Mouse (Mus musculus): ENCODE data around the gene Ltbp4.

Gene Ltbp4

GRCm38 (mm10) chr7:27327500-27327899 is 10.0 kb downstream of the Ltbp4 start:
- DNase-seq (ENCODE audit: low read depth, low spot score) = no peak

DNA sequence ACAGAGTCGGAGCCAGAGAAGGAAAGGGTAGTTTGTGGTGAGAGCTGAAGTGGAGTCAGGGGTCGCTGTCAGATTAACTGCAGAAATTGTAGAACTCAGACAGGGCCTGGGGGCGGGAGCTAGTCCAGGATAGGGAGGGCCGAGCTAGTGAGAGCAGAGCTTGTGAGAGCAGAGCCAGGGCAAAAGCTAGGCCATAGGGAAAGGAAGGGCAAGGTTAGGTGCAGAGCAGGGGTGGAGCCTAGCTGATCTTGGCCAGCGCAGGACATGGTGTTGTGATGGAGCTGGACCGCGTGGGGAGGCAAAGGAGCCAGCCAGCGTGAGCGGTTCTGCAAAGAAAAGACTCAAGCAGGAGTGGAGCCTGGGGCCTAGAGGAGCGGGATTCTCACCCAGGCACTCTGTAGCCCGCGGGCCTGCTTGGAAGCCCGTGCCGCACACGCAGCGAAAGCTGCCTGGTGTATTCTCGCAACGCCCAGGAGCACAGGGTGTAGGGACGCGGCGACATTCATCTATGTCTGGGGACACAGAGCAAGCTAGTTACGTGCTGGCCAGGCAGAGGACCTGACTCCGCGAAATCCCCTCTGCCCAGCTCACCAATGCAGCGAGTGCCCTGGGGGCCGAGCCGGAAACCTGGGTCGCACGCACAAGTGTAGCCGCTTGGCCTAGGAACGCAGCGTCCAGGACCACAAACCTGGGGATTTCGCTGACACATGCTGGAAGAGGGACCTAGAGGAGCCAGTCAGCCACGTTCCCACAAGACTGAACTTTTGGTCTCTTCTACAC is 11.2 kb downstream of the Ltbp4 start:
- no peak for DNase-seq (ENCODE audit: low read depth, low spot score)

DNA sequence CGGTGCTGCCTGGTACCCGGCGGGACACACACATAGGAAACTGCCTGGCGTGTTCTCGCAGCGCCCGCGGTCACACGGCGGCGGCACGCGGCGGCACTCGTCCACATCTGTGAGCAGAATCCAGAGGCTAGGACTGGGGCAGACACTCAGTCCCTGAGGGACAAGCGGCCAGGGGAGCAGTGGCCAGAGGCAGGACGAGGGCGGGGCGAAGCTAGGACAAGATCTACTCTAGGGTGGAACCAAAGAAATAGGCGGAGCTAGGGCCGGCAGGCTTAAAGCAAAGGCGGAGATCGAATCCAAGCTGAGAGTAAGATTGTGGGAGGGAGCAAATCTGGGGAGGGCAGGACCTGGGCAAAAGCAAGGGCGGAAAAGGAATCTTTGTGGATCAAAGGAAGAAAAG is 11.8 kb downstream of the Ltbp4 start:
- peak; percentile 76 for DNase-seq (ENCODE audit: low read depth, low spot score)

DNA sequence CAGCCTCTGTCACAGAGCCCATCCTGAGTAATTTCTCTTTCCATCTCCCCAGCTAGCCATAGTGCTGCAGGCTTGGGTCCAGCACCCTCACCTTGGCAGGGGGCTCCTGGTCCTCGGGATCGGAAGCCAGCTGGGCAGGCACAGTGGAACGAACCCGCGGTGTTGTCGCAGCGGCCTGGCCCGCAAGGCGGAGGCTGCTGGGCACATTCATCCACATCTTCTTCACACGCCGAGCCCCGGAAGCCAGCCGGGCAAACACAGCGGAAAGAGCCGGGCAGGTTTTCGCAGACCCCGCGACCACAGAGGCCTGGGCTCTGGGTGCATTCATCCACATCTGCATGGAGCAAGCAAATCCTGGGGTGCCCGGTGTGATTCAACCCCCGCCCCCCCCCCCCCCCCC is 12.6 kb downstream of the Ltbp4 start:
- no peak for DNase-seq (ENCODE audit: low read depth, low spot score)

- no peak for DNase-seq (ENCODE audit: low read depth, low spot score)
Observed at GRCm38 (mm10) chr7:27324161-27324560, 13.3 kb downstream of the Ltbp4 start.

DNA sequence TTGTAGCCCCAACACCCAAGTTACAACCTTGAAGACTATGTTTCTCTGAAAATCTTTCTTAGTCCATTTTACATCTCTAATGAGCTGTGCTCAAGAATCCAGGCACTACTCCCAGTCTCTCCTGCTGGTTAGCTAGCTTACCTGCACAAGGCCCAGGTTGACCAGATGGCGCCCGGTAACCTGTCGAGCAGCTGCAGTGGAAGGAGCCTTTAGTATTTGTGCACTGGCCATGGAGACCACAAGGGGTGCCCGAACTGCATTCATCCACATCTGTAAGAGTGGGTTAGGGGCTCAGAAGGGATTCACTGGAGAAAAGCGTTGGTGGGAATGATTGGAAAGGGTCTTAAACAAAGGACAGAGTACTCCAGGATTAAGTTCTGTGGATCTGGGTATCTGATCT is 14.5 kb downstream of the Ltbp4 start:
- DNase-seq (ENCODE audit: low read depth, low spot score) = no peak

GRCm38 (mm10) chr7:27322291-27322690 is 15.2 kb downstream of the Ltbp4 start:
- no peak for DNase-seq (ENCODE audit: low read depth, low spot score)

- DNase-seq (ENCODE audit: low read depth, low spot score) = no peak
Observed at GRCm38 (mm10) chr7:27319411-27319810, 18.1 kb downstream of the Ltbp4 start.

DNA sequence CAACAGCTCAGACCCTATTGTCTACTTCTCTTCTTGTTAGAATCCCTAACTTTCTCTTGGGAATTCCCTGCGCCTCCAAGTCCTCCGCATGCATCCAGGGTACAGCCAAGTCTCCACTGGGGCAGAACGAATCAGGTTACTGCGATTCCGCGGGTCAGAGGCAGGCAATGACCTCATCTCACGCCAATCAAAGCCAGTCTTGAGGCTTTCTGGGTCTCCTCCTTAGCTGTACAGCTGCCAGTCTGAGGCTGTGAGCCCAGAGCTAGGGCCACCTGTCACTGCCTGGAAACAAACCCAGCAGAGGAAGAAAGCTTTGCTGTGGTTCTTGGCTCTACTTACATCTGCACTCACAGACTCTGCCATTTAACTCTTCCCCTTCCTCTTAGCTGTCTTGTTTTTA is 21.5 kb downstream of the Ltbp4 start:
- peak; percentile 93 for DNase-seq (ENCODE audit: low read depth, low spot score)

GRCm38 (mm10) chr7:27314393-27314792 is 23.1 kb downstream of the Ltbp4 start:
- DNase-seq (ENCODE audit: low read depth, low spot score) = no peak

GRCm38 (mm10) chr7:27311651-27312284 is 25.7 kb downstream of the Ltbp4 start:
- DNase-seq (ENCODE audit: low read depth, low spot score) = no peak

DNA sequence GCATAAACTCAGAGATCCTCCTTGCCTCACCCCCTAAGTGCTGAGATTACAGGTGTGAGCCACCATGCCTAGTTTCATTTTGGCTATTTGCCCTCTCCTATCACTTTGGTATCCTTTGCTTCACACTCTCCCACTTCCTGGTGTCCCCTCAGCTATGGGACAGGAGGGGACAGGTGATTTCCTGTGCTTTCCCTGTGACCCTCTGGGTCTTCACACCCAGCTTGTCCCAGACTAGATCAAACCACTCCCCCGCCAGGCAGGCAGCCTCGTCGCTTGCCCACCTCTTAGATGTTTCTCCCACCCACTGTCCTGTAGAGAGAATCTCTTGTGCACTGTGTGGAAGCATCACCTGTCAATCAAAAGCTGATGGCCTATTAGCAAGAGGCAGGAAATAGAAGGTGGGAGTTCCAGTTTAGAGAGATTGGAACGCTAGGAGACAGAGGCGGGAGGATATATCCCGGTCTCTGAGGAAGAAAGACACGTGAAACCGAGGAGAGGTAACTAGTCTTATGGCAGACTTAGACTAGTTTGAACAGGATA is 26.4 kb downstream of the Ltbp4 start:
- no peak for DNase-seq (ENCODE audit: low read depth, low spot score)

- DNase-seq (ENCODE audit: low read depth, low spot score) = no peak
Observed at GRCm38 (mm10) chr7:27310306-27310705, 27.2 kb downstream of the Ltbp4 start.

- DNase-seq (ENCODE audit: low read depth, low spot score) = no peak
Observed at GRCm38 (mm10) chr7:27309832-27310231, 27.7 kb downstream of the Ltbp4 start.

GRCm38 (mm10) chr7:27308821-27309549 is 28.5 kb downstream of the Ltbp4 start:
- no peak for DNase-seq (ENCODE audit: low read depth, low spot score)

- DNase-seq (ENCODE audit: low read depth, low spot score) = no peak
Observed at GRCm38 (mm10) chr7:27307551-27307950, 29.9 kb downstream of the Ltbp4 start.

GRCm38 (mm10) chr7:27306161-27307160 is 31.0 kb downstream of the Ltbp4 start:
- no peak for DNase-seq (ENCODE audit: low read depth, low spot score)

DNA sequence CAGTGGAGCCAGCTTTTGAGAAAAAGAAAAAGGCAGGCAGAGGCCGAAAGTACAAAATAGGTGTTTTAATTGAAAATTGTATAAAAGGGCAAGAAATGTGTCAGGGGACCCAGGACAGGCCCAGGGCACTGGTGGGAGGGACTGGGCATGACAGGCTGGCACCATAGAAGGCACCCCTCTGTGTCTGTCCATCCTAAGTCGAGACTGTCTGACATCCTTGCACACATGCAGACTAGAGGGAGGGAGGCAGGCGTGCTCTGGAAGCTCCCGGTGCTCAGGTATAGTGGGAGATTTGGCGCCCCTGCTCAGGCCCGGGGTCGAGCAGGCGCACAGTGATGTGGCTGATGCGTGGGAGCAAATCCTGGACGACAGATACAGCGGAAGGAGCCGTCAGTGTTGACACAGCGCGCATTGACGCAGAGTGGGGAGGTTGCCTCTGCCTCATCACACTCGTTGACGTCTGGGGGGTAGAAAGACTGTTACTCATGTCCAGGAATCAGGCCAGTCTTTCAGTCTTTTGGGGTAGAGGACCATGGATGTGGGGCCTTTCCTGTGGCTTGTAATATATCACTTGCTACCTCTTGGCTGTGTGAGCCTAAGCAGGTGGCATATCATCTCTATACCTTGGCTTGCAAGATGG is 32.3 kb downstream of the Ltbp4 start:
- DNase-seq (ENCODE audit: low read depth, low spot score) = no peak

DNA sequence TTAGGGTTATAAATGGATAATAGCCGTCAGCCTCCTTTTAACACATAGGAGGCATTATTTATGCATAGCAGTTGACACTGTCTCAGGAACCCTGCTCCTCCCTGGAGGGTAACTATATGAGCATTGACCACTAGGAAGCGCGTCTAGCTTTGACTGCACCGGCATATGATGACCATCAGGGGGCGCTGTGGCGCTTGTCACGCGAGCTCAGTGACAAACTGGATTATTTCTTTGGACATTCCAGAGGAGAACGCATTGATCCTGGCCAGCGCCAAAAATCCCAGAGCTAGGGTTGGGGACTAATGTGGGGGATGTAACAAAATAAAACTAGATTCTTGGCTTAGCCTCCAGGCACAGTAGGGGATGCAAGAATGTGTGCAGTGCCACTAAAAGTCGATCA is 35.3 kb downstream of the Ltbp4 start:
- DNase-seq (ENCODE audit: low read depth, low spot score) = peak; percentile 80

GRCm38 (mm10) chr7:27300801-27301200 is 36.7 kb downstream of the Ltbp4 start:
- DNase-seq (ENCODE audit: low read depth, low spot score) = no peak

GRCm38 (mm10) chr7:27300351-27300750 is 37.1 kb downstream of the Ltbp4 start:
- no peak for DNase-seq (ENCODE audit: low read depth, low spot score)

All from skeletal muscle tissue, adult 2 months (tissue).